Mouse (Mus musculus) neural tube, embryonic 14.5 days (tissue): ENCODE results near the gene Cyth3. TPM values are rescaled to one million over a fixed set of nuclear protein-coding genes. Genes with fewer than 3 reads are reported as not detected.

Experiments used
- ATAC-seq: fragments of 200-750 bp; cut with Nextera tagmentation; 2 replicates; pipeline ENCODE4 v1.8.0; 2017; ENCODE audit warnings: low read depth, mild to moderate bottlenecking, moderate TSS enrichment, moderate library complexity
- H3K27ac ChIP-seq: fragments of 300-500 bp; sonication (generic); 2 replicates; pipeline ENCODE4 v1.5.1; 2014; ENCODE audit warnings: low read depth, mild to moderate bottlenecking, control low read depth, low read length, moderate library complexity, mixed read lengths
- H3K27me3 ChIP-seq: fragments of 300-500 bp; sonication (generic); 2 replicates; pipeline ENCODE4 v1.6.1; 2014; ENCODE audit warnings: low read length; ENCODE audit not compliant: control insufficient read depth, insufficient read depth
- H3K36me3 ChIP-seq: fragments of 300-500 bp; sonication (generic); 2 replicates; pipeline ENCODE4 v1.6.1; 2014; ENCODE audit warnings: low read length, mixed read lengths; ENCODE audit not compliant: control insufficient read depth, insufficient read depth
- H3K4me1 ChIP-seq: fragments of 300-500 bp; sonication (generic); 2 replicates; pipeline ENCODE4 v1.6.1; 2014; ENCODE audit warnings: low read length; ENCODE audit not compliant: control insufficient read depth, insufficient read depth
- H3K4me2 ChIP-seq: fragments of 300-500 bp; sonication (generic); 2 replicates; pipeline ENCODE4 v1.6.1; 2014; ENCODE audit warnings: mild to moderate bottlenecking, low read depth, low read length, control low read depth
- H3K4me3 ChIP-seq: fragments of 300-500 bp; sonication (generic); 2 replicates; pipeline ENCODE4 v1.5.1; 2014; ENCODE audit warnings: low read depth, low read length, control low read depth, mixed read lengths
- H3K9ac ChIP-seq: fragments of 300-500 bp; sonication (generic); replicated peaks from 2 replicates; pipeline ENCODE4 v1.6.1; 2014; ENCODE audit warnings: low read depth, mild to moderate bottlenecking, control low read depth, low read length, mixed read lengths
- H3K9me3 ChIP-seq: fragments of 300-500 bp; sonication (generic); 2 replicates; pipeline ENCODE4 v1.6.1; 2016; ENCODE audit warnings: low read length; ENCODE audit not compliant: control insufficient read depth
- WGBS: fragments of 180-500 bp; shearing (Covaris S2); extraction: QIAGEN DNeasy Blood & Tissue Kit; methylation state at CpG from one replicate; pipeline ENCODE4 v1.1.7; 2014; 5-methylcytosine and 5-hydroxymethylcytosine counted together
- polyA plus RNA-seq: library from polyadenylated mRNA; unstranded; fragments of >200 nt; fragmentation: Nextera tagmentation; extraction: Ambion mirVana; gene quantifications from 2 replicates; pipeline ENCODE4 v1.2.1, GENCODE M21; 2014

The Cyth3 gene
- polyA plus RNA-seq, 1 experiment from 2014 or later = 35.3 TPM

DNA sequence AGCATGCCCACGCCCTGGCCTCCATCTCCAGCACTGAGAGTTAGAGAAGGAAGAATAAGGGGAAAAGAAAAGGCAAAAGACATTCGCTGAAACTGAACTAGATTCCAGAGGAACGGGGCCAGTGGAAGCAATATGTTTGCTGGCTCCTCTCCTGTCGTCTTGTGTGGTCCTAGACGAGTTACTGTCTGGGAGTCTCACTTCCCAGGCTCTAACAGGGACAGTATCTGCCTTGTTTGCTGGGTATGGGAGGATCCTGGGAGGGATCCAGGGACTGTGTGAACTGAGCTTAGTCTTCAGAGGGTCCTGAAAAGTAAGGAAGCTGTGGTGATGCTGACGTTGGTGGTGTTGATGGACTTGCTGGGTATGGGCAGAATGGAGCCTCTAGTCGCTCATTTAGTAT is 10.3 kb upstream of the Cyth3 start:
- H3K9ac ChIP-seq = no peak overlapping the region
- H3K9me3 ChIP-seq = no peaks in the 10 kb centered on the region
- no peak for ATAC-seq
- no peaks in the 10 kb centered on the region for H3K4me1 ChIP-seq
- no peak overlapping the region for H3K27ac ChIP-seq
- WGBS = 84% methylated on average over 7 of the region's 7 CpGs
- no peaks in the 10 kb centered on the region for H3K27me3 ChIP-seq
- H3K4me3 ChIP-seq = no peak overlapping the region
- H3K36me3 ChIP-seq = no peaks in the 10 kb centered on the region
- H3K4me2 ChIP-seq = no peak overlapping the region

DNA sequence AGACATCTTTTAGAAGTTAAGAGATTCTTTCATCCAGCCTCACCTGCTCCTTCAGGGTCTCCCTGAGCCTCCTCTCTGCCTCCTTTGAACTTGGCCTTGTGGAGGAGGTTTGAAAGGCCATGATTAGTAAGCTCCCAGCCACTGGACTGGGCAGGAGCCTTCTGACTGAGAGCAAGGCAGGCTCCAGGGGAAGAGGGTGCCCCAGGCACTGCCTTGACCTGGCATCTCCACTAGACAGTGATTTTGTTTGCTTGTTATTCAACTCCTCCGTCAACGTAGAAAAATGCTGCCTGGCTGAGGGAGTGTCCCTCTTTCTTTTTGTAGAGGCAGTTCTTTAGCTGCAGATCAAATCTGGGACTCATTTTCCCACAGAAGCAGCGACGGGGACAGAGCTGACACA is 9.0 kb upstream of the Cyth3 start:
- no peak for ATAC-seq
- Histone ChIP-seq H3K27ac (no peak overlapping the region), H3K27me3 (no peaks in the 10 kb centered on the region), H3K4me1 (no peaks in the 10 kb centered on the region), H3K4me2 (no peak overlapping the region), H3K36me3 (no peaks in the 10 kb centered on the region), H3K4me3 (no peak overlapping the region), H3K9ac (no peak overlapping the region), H3K9me3 (no peaks in the 10 kb centered on the region)
- 76% methylated on average over 4 of the region's 4 CpGs for WGBS

DNA sequence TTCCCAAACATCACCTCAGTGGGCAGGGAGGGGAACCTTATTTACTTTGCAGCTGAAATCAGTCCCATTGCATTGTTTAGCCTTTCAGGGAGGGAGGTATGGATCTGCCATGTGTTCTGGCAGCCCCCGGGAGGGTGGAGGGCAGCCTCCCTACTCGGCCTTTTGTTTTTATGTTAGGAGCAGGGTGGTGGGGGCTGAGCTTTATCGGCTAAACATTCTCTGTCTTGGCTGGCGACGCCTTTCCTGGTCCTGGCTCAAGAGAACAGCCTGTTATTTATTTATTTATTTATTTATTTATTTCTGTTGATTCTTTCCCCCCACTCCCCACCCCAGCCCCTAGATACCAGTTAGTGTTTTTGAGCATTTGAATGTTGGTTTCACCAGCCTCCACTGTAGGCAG is 7.7 kb upstream of the Cyth3 start:
- H3K27ac ChIP-seq = no peak overlapping the region
- ATAC-seq = no peak
- no peak overlapping the region for H3K4me2 ChIP-seq
- no peaks in the 10 kb centered on the region for H3K4me1 ChIP-seq
- no peaks in the 10 kb centered on the region for H3K9me3 ChIP-seq
- no peaks in the 10 kb centered on the region for H3K36me3 ChIP-seq
- no peak overlapping the region for H3K9ac ChIP-seq
- no peaks in the 10 kb centered on the region for H3K27me3 ChIP-seq
- WGBS = 79% methylated on average over 5 of the region's 5 CpGs
- no peak overlapping the region for H3K4me3 ChIP-seq

DNA sequence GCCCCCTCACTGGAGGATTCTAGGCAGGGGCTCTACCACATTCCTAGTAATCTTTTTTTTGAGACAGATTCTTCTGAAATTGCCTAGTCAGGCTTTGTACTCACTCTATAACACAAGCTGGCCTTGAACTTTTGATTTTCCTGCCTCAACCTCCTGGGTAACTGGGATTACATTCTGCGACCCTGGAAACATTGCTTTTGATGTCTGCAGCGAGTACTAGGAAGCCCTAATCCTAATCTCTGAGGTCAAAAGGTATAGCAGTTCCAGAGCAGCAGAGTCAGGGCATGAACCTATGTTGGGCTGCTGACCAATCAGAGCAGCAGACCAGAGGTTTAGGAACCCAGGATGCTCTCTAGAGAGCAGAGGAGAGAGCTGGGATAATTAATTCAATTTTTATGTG is 6.9 kb upstream of the Cyth3 start:
- no peak overlapping the region for H3K4me3 ChIP-seq
- peaks cover under 1% of the 10 kb centered on the region; the same call in 1 of the 2 replicates for H3K4me1 ChIP-seq
- no peaks in the 10 kb centered on the region for H3K9me3 ChIP-seq
- WGBS = 87% methylated on average over 2 of the region's 2 CpGs
- no peak for ATAC-seq
- H3K27me3 ChIP-seq = no peaks in the 10 kb centered on the region
- no peak overlapping the region for H3K4me2 ChIP-seq
- H3K36me3 ChIP-seq = no peaks in the 10 kb centered on the region
- no peak overlapping the region for H3K27ac ChIP-seq
- no peak overlapping the region for H3K9ac ChIP-seq

DNA sequence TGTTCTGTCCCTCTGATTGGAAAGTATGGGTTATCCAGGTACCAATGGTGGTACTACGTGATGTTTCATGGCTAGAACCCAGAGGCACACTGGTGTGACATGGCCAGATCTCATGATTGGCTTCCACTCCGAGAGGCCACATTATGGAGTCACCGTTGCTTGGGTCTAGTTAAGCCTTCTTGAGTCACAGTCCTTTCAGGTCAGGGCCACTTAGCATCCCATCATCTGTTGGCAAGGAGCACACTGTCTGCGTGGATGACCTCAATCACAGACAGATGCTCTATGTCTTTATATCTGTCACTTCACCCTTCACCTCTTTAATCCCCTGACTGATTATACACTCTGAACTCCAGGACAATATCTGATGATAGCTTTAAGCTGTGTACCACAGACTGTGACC is 6.1 kb upstream of the Cyth3 start:
- no peak overlapping the region for H3K4me3 ChIP-seq
- no peak for ATAC-seq
- H3K27me3 ChIP-seq = no peaks in the 10 kb centered on the region
- H3K27ac ChIP-seq = no peak overlapping the region
- H3K4me2 ChIP-seq = no peak overlapping the region
- peaks cover 6% of the 10 kb centered on the region for H3K4me1 ChIP-seq
- H3K9ac ChIP-seq = no peak overlapping the region
- H3K36me3 ChIP-seq = no peaks in the 10 kb centered on the region
- H3K9me3 ChIP-seq = no peaks in the 10 kb centered on the region
- 91% methylated on average over 4 of the region's 4 CpGs for WGBS

DNA sequence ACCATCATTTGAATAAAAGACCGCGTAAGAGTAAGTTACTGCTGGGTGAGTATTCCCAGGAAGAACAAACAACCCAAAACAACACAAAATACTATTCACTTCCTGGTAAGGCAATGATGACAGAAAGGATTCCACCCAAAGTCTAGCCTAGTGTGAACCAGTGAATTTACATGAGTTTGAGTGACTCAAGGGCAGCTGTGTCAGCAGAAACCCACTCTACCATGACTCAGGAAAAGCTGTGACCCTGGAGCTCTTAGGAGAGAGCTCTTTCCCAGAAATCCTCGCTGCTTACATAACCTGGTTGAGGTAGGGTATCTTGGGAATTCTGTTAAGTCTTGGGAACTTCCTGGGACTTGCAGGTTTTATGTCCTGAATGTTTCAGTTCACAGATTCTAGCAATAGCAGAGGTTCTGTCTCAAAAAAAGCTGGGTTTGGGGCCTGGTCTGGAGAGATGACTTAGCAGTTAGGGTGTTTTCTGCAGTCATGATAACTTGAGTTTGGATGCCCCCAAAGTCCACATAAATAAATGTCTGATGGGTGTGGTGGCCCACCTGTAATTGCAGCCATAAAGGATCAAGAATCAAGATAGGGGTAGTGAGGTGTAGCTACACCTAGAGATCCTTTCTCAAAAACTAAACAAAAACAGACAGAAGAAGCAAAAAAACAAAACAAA is 5.5 kb upstream of the Cyth3 start:
- H3K27me3 ChIP-seq = no peaks in the 10 kb centered on the region
- WGBS = 89% methylated on average over 3 of the region's 3 CpGs
- no peak for ATAC-seq

DNA sequence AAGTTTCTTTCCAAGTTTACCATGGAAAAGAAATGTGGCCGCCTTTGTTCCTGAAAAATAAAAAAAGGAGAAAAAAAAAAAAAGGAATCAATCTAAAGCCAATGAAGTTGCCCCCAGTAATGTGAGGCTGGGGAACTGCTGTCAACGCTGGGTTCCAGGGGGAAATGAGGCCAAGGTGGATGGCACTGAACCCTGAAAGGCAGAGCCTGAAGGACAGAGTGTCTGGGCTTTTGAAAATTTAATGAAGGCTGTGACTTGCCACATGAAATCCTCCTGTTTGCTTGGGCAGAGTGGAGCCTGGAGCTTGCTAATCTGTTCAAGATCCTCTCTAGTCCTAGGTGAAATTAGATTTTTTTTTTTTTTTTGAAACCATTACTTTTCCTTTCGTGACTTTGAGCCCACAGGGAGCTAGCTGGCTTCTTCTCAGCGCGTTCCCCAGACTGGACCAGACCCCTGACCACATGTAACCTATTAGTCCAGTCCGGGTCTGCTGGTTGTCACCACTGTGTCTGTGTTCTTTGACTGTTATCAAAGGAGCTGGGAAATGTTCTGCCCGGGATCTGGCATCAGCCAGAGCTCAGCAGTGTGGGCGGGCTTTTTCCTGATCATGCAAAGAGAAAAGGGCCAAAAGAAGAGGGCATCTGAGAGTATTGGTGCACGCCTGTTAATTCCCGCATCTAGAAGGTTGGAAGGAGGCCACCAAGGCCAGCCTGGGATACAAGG is 4.6 kb upstream of the Cyth3 start:
- H3K9me3 ChIP-seq = no peaks in the 10 kb centered on the region
- ATAC-seq = no peak
- no peak overlapping the region for H3K9ac ChIP-seq
- H3K27me3 ChIP-seq = no peaks in the 10 kb centered on the region
- H3K36me3 ChIP-seq = no peaks in the 10 kb centered on the region
- WGBS = 69% methylated on average over 10 of the region's 10 CpGs
- no peak overlapping the region for H3K4me3 ChIP-seq
- peaks cover 9% of the 10 kb centered on the region for H3K4me1 ChIP-seq
- H3K4me2 ChIP-seq = no peak overlapping the region
- no peak overlapping the region for H3K27ac ChIP-seq

More for the DNA sequence above, 5.5 kb upstream of the Cyth3 start:
- Histone ChIP-seq H3K9me3 (no peaks in the 10 kb centered on the region), H3K36me3 (no peaks in the 10 kb centered on the region), H3K4me2 (no peak overlapping the region), H3K4me3 (no peak overlapping the region), H3K27ac (no peak overlapping the region), H3K9ac (no peak overlapping the region), H3K4me1 (peaks cover 6% of the 10 kb centered on the region)

DNA sequence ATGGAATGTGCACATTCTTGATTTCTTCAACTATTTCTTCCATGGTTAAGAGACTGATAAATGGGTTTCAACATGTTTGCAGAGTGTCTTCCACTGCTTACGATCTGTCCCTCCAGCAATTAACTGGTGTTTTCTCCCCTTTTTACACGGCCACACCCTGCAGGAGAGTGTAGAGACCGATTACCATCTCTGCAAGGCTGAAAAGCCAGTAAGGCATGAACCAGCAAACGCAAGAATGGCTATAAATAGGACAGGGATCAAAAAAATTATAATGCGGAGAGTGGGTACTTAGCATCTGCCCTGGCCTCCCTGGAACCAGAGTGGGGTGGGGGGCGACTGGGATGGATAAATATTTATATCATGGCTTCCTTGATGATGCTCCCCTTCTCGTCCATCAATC is 3.7 kb upstream of the Cyth3 start:
- Histone ChIP-seq H3K9me3 (no peaks in the 10 kb centered on the region), H3K9ac (no peak overlapping the region), H3K4me3 (no peak overlapping the region), H3K4me2 (no peak overlapping the region), H3K27me3 (no peaks in the 10 kb centered on the region), H3K27ac (no peak overlapping the region), H3K4me1 (peaks cover 15% of the 10 kb centered on the region), H3K36me3 (no peaks in the 10 kb centered on the region)
- no peak for ATAC-seq
- WGBS = 61% methylated on average over 7 of the region's 7 CpGs

DNA sequence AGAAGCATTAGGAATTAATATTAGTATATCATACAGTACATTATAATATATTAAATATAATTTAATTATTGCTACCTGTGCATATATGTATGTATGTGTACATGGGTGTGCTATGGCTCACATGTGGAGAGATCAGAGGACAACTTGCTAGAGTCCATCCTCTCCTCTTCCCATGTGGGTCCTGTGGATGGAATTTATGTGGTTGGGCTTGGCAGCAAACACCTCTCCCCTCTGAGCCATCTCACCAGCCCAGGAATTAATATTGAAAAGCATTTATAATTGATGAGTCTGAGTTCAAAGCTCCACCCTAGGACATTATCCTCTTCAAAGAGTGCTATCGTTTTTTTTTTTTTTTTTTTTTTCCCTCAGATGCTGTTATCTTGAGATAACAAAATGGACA is 2.1 kb upstream of the Cyth3 start:
- Histone ChIP-seq H3K27me3 (no peaks in the 10 kb centered on the region), H3K27ac (no peak overlapping the region), H3K4me2 (no peak overlapping the region), H3K9me3 (no peaks in the 10 kb centered on the region), H3K4me1 (peaks cover 15% of the 10 kb centered on the region), H3K4me3 (no peak overlapping the region), H3K9ac (no peak overlapping the region), H3K36me3 (no peaks in the 10 kb centered on the region)
- WGBS = 25% methylated on average over 1 of the region's 1 CpGs
- no peak for ATAC-seq
